Mouse (Mus musculus): ENCODE measurements around the gene Vps50.
"Not testable (repeated sequence)": the region's sequence is repeated elsewhere in the genome, so short reads cannot be mapped to it uniquely, and the experiment has no call there.

Gene Vps50

DNA sequence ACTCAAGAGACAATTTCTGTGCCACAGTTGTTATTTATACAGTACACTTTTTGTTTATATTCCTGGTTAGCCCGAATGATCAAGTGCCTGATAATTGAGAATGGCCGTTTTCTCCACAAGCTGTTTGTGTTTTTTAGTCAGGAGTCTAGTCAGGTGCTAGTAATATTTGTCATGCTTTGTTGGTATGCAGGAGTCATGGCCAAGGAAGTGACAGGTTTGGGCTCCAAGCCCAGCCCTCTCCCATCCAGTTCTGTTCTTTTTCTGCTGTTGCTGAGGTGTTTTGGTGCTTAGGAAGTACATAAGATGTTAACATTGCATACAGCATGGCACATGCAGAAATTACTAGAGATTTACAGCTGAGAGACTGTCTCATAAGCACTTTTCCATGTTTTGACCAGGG is 41.3 kb downstream of the Vps50 start:
- DNase-seq, result no peak

DNA sequence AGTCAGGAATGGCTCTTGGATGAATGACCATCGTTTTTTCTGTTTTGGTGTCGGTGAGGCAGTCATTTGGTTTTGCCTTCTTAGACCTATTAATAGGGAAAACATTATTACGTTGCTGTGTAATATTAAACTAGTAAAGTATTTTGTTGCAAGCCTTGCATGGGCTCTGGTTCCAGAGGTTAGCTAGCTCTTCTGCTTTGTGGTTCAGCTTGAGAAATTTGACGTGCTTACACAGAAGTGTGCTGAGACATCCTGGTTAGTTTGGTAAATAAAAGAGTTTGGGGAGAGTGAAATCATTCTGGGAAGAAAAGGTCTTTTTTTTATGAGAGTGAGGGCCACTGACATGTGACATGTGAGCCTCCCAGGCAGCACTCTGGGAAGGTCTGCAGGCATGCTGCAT is 45.7 kb downstream of the Vps50 start:
- no peak for DNase-seq

DNA sequence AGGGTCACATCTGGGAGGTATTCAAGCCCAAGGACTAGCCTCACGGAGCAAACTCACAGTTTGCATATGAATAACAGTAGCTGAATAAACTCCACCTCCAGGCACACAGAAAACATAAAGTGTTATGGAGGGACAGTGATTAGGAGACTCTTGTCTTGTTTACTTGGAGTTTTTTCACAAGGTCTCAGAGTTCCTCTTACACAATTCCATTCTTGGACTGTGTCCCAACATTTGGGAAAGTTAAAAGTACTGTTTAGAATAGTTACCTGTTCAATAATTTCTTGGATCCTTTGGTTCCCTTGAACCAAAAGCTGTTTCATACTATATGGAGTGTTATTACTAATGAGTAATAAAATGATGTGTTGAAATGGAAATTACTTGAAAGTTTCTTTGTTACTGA is 46.8 kb downstream of the Vps50 start:
- no peak for DNase-seq

DNA sequence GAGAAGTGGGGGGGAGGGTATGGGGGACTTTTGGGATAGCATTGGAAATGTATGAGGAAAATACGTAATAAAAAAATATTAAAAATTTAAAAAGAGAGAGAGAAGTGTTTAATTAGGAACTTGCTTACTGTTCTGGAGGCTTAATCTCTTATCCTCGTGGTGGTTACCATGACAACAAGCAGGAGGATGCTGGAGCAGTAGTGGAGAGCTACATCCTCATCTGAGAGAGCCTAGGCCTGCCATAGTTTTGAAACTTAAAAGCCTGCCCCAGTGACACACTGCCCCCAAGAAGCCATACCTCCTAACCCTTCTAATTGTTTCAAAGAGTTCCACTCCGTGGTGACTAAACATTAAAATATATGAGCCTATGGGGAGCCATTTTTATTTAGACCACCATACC is 50.8 kb downstream of the Vps50 start:
- no peak for DNase-seq

DNA sequence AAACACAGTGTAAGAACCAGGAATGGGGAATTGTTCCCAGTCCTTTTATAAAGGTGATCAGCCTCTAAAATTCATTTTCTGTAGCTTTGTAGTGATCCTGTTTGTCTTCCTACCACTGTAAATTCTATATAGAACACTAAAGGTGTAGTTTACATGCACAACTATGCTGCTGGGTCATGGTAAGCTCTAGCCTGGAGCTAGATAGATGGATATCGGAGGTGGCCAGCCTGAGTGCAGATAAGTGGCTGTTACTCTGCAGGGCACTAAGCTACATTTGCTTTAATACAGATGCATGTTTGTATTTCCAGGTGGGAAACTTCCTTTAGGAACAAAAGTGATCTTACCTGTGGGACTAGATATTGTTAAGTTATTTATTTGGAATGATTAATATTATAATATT is 51.8 kb downstream of the Vps50 start:
- no peak for DNase-seq

DNA sequence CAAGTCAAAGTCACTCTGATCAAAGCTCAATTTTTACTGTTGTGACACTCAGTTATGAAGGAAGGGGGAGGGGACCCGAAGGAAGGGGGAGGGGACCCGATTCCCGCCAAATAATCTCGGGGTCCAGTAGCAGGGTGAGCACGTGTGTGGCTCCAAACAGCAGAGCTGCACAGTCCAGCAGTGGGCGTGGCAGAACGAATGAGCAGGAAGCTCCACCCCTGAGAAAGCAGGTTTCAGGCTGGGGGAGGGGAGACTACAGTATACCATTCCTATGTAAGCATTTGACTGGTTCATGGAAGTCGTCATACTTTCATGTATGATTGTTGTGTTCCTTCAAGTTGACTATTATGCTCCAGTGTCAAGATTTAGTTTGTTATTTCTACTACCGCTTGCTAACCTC is 54.5 kb downstream of the Vps50 start:
- DNase-seq, result not testable (repeated sequence)

DNA sequence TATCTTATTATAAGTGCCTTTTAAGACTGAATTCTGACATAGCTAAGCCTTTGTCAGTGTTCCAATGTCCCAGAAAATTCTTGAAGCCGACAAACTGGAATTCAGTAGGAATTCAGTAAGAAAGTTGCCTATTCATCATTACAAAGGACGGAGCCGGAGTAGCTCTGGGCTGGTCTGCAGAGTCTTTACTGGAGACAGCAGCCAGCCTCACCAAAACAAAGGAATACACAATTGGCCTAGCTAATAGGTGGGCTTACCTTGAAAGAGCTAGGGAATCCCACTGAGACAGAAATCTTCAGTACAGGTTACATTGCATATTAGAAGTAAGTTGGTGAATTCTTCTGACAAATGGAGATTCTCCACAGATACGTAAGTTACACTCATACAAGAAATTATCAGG is 59.0 kb downstream of the Vps50 start:
- DNase-seq, result no peak

DNA sequence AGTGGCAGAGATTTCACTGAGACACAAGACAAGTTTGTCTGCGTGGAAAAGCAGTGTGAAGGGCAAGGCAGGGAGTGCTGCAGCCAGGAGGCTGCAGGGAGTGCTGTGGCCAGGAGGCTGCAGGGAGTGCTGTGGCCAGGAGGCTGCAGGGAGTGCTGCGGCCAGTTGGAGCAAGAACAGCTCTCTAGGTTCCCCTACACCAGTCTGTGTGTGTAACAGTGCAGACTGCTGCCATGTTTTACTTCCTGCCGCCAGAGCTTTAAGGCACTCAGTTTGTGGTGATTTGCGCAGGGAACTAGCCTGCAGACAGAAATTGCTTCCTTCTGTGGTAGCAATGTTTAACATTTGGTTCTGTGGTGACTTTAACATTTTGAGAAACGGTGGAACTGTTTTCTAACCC is 61.8 kb downstream of the Vps50 start:
- DNase-seq, result no peak

DNA sequence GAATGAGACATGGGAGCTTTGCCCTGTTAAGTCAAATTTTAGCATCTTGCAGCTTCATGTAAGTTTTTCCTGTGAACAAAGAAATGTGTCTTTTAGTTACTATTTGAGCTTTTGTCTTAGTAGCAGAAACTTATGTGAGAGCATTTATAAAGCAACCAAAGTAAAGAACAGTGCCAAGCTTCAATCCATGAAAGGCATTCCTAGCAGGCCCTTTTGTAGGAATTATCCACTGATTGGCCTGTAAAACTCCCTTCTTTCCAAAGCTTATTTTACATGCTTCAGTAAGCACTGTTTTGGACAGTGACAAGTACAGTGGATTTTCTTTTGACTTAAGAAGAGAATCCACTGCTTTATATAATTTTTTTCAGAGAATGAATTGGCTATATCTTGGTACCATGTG is 64.1 kb downstream of the Vps50 start:
- no peak for DNase-seq

DNA sequence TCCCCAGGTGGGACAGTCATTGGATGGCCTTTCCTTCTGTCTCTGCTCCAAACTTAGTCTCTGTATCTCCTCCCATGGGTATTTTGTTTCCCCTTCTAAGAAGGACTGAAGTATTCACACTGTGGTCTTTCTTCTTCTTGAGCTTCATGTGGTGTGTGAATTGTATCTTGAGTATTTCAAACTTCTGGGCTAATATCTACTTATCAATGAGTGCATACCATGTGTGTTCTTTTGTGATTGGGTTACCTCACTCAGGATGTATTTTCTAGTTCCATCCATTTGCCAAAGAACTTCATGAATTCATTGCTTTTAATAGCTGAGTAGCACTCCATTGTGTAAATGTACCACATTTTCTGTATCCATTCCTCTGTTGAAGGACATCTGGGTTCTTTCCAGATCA is 65.9 kb downstream of the Vps50 start:
- DNase-seq, result not testable (repeated sequence)

DNA sequence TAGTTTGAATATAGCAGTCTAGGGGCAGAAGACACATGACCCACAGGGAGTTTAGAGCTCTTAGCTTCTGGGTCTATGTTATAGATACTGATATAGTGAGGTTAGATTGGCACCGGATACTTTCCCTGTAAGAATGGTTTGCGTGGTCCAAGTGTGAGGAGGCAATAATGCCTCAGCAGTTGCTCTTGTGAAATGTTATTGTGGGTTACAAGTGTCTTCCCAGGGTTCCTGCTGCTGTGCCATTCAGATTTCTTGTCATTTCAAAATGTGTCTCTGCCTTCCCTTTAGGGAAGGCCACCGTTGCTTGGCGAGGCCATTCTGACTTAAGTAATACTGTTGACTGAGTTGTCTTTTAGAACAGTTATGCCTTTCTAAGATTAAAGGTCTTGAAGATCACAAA is 66.8 kb downstream of the Vps50 start:
- DNase-seq, result no peak

DNA sequence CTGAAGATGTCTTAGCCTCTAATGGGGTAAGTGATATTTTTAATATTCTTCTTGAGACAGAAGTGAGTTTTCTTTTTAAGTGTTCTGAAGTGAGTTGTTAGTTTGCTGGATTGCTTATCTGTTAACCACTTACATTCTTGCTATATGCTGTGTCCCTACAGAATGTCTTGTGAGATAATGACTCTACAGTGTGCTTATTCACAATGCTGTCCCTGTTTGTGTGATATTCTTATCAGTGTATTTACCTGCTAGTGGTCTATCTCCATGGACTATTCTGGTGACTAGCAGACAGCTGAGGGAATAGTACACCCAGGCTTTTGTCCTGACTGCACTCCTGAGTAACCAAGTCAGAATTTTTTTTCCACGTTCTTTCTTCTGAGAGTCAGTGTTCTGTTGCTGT is 67.5 kb downstream of the Vps50 start:
- no peak for DNase-seq

DNA sequence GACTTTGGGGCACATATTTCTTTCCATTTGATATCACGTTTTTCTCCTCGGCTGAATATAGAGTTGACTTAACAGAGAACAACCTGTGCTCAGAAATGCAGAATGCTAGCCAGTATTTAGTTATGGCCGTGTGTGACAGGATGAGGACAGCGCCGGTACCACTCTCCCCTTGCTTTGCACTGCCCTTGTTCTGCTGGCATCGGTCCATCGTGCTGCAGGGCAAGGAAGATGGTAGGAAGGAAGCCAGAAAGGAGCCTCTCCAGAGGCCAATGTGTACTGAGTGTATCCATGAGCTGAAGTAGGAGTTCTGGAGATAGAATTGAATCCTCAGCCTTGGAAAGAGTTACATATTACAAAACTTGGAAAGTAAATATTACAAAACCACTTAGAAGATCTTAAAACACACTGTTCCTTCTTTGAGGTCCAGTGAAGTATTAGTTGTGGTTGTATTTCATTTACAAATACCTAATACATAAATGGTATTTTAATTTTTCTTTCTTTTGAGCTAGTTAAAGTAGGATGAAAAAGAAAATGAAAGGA is 69.0 kb downstream of the Vps50 start:
- no peak for DNase-seq

DNA sequence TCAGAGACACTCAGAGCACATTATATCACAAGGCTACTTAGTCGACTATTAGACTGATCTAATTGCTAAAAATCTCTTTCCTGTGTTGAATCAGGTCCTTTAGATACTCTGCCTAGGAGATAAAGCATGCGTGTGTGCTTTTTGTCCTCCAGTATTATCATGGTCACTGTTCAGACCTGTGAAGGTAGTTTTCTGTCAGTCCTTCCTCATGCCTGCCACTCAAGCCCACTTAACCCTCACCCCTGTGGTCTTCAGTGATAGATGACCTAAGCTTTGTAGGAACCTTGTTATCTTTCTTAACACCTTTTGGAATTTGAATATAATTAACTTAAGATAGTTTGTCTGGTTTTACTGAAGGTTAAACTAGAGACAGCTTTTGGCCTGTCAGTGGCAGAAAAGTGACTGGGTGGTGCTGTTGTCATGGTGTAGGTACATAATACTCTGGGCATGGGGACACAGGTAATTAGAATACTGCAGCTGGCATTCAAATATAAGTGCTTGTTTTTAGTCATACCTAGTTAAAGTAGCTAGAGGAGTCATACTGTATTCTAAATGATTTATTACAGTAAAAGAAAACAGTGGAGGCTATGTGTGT is 74.1 kb downstream of the Vps50 start:
- no peak for DNase-seq

DNA sequence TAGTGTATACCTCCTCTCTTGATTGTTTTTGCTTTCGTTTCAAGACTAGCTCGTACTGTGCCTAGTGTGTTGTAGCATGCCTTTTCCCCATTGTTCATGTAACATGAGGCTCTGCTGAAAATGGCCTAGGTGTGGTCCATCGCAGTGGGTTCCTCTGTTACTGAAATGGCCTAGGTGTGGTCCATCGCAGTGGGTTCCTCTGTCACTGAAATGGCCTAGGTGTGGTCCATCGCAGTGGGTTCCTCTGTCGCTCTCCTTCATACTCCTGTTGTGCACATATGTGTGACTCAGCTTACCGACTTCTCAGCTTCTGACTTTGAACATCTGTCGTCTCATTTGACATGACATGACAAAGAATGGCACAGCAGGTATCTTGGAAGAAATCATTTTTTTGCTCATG is 75.6 kb downstream of the Vps50 start:
- DNase-seq, result no peak

DNA sequence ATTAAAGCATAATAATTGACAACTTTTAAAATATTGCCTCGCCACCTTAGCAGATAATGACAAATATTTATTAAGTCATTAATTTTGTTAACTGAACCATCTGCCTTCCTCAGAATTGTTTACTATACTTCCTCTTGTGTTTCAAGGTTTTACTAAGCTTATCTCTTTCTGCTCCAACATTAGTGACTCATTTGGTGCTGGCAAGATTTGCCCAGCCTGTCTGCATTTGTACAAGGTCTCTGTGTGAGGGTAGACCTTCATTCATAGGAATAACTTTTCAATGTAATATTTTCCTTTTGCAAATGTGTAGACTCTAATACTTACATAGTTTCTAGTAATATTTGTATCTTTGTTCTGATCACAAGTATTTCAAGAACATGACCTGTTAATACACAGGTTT is 87.2 kb downstream of the Vps50 start:
- no peak for DNase-seq

DNA sequence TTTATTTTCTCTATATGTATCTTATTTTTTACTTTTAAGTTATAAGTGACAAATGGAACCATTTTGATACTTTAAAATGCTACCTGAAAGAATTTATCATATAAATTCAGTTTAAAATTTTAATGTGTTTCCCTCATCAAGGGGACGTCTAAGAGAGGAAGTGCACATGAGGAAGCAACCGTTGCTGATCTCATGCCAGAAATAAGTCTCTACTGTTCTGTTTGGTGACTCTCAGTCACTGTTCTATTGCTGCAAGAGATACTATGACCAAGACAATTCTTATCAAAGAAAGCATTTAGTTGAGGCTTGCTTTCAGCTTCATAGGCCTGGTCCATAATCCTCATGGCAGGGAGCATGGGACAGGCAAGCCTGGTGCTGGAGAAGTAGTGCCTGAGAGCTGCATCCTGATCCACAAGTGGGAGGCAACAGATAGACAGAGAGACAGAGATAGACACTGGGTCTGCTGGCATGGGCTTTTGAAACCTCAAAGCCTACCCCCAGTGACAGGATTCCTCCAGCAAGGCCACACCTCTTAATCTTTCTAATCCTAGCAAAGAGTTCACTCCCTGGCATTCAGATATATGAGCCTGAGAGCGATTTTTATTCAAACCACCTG is 92.2 kb downstream of the Vps50 start:
- DNase-seq, result no peak

DNA sequence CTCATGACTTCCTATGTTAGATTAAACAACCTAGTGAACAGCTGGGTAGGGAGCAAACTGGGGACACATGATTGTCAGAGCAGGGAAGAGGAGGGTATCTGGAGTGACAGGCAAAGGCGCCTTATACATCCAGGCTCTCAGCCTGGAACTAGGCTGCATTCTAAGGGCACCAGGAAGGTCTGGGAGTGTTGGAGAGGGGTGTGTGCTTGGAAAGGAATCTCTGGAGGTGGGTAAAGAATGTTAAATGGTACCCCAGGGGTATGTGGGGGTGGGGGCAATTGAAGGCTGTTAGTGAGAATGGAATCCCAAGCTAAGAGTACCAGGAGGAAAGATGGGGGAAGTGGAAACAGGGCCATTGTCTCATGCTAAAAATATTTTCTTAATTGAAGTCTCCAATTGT is 96.1 kb downstream of the Vps50 start:
- no peak for DNase-seq

DNA sequence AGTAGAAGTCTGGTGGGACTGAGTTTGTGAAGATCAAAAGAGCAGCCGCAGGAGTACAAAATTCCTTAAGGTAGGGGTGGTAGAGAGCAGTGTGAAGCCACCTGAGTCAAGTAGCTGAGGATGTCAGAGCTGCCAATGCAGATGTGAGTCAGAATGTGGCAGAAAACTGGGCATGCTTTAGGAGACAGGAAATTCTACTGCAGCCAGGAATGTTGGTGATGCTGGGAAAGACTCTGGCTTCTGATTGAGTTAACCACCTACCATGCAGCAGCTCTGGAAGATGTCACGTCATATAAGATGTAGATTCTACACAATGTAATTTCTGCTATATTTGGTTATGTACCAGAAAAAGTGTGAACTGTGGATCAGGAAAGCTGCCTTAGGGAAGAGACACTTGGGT is 114.6 kb downstream of the Vps50 start:
- no peak for DNase-seq

DNA sequence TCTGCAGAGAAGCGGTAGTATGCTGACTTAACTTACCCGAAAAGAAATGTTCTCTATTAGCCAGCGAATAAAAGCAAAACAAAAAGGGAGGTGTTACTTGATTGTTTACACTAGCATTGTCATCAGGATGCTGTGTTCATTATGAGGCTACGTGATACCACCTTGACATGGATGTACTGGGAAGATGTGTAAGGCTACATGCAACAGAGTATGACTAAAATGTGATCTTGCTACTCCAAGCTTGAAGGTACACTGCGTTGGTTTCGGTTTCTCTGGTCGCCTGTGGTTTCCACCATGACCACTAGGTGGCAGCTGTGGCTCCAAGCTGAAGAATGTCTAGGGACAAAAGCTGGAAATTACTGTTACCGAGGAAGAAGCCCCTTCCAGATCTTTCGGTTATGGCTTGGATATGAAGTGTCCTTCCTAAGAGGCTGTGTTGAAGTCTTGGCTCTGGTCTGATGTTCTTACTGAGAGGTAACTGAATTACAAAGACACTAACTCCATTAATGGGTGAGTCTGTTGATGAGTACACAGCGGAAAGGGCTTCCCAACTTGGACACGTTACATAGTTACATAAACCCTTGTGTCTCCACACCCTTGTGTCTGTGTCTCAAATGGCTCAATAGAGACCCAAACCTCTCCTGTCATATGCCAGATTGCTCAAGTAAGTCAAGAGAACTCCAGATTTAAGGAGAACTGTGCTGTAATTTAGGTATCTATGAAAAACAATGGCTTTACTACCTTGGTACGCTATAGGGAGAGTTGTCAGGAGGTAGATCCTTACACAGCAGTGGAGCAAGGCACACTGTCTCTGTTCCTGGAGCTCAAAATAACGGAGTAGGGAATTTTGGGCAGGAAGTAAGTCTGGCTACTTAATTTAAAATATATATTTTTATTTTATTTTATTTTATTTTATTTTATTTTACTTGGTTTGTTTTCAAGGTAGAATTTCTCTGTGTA is 122.5 kb downstream of the Vps50 start:
- not testable (repeated sequence) for DNase-seq
